Mouse (Mus musculus): ENCODE data around the gene Usp2.

GRCm38 (mm10) chr9:44132200-44132599 is 65.4 kb downstream of the Usp2 start:
- TF ChIP-seq TAL1 (IDR thresholded peaks at IDR 0.05; ENCODE audit: low read length) (no peak), GATA1 (IDR thresholded peaks at IDR 0.05; ENCODE audit: low read length) (no peak)

Data from erythroblast, embryonic 14.5 days (primary cell).